Mouse (Mus musculus) embryonic facial prominence, embryonic 11.5 days (tissue): ENCODE data around the gene Fbxl8. TPM values are rescaled to one million over a fixed set of nuclear protein-coding genes. Genes with fewer than 3 reads are reported as not detected.
A peak's percentile ranks its signal among the peaks of the same experiment; 100 is the strongest.

ENCODE experiments used
- ATAC-seq: fragments of 200-750 bp; cut with Nextera tagmentation; replicated peaks from 2 replicates; pipeline ENCODE4 v1.8.0; 2017; ENCODE audit warnings: low read depth; ENCODE audit not compliant: insufficient number of reproducible peaks, low FRiP score, low TSS enrichment
- DNase-seq: peaks from one replicate; pipeline ENCODE4 v3.0.0-alpha.2; 2015; ENCODE audit warnings: low spot score
- H3K27ac ChIP-seq: fragments of 300-500 bp; sonication (generic); replicated peaks from 2 replicates; pipeline ENCODE4 v1.5.1; 2014; ENCODE audit warnings: mild to moderate bottlenecking, low read depth, low read length, control low read depth
- H3K27me3 ChIP-seq: fragments of 300-500 bp; sonication (generic); 2 replicates; pipeline ENCODE4 v1.6.1; 2014; ENCODE audit warnings: mild to moderate bottlenecking, low read length, moderate library complexity, mixed read lengths; ENCODE audit not compliant: control insufficient read depth, insufficient read depth
- H3K36me3 ChIP-seq: fragments of 300-500 bp; sonication (generic); replicated peaks from 2 replicates; pipeline ENCODE4 v1.6.1; 2014; ENCODE audit warnings: low read depth, mild to moderate bottlenecking, low read length, moderate library complexity, mixed read lengths; ENCODE audit not compliant: control insufficient read depth, insufficient read depth
- H3K4me1 ChIP-seq: fragments of 300-500 bp; sonication (generic); 2 replicates; pipeline ENCODE4 v1.6.1; 2014; ENCODE audit warnings: low read length, mixed read lengths; ENCODE audit not compliant: control insufficient read depth, insufficient read depth
- H3K4me2 ChIP-seq: fragments of 300-500 bp; sonication (generic); 2 replicates; pipeline ENCODE4 v1.6.1; 2014; ENCODE audit warnings: low read depth, mild to moderate bottlenecking, control low read depth, low read length, moderate library complexity
- H3K4me3 ChIP-seq: fragments of 300-500 bp; sonication (generic); 2 replicates; pipeline ENCODE4 v1.5.1; 2014; ENCODE audit warnings: low read depth, low read length, control low read depth
- H3K9ac ChIP-seq: fragments of 300-500 bp; sonication (generic); replicated peaks from 2 replicates; pipeline ENCODE4 v1.6.1; 2014; ENCODE audit warnings: mild to moderate bottlenecking, control low read depth, low read length
- H3K9me3 ChIP-seq: fragments of 300-500 bp; sonication (generic); replicated peaks from 2 replicates; pipeline ENCODE4 v1.6.1; 2016; ENCODE audit warnings: mild to moderate bottlenecking, low read length, inconsistent platforms, mixed read lengths; ENCODE audit not compliant: control insufficient read depth
- WGBS: fragments of 180-500 bp; shearing (Covaris S2); extraction: QIAGEN DNeasy Blood & Tissue Kit; methylation state at CpG from one replicate; pipeline ENCODE4 v1.1.7; 2014; 5-methylcytosine and 5-hydroxymethylcytosine counted together
- polyA plus RNA-seq: library from polyadenylated mRNA; unstranded; fragments of >200 nt; fragmentation: Nextera tagmentation; extraction: Ambion mirVana; gene quantifications from 2 replicates; pipeline ENCODE4 v1.2.1, GENCODE M21; 2014

The Fbxl8 gene
- polyA plus RNA-seq, 1 experiment from 2014 or later = 1.2 TPM

- Histone ChIP-seq H3K4me1 (no peaks in the 10 kb centered on the region), H3K27me3 (peaks cover 26% of the 10 kb centered on the region), H3K9ac (no peak overlapping the region), H3K36me3 (no peaks in the 10 kb centered on the region; the same call in 1 of the 2 replicates), H3K4me2 (no peak overlapping the region), H3K9me3 (no peaks in the 10 kb centered on the region), H3K4me3 (no peak overlapping the region), H3K27ac (no peak overlapping the region)
- no peak for ATAC-seq
- WGBS = 93% methylated on average over 4 of the region's 4 CpGs
- DNase-seq = no peak
Measured at GRCm38 (mm10) chr8:105282239-105282638, 17.8 kb downstream of the Fbxl8 start.

GRCm38 (mm10) chr8:105283074-105283473 is 18.6 kb downstream of the Fbxl8 start:
- Histone ChIP-seq H3K9ac (no peak overlapping the region), H3K36me3 (no peaks in the 10 kb centered on the region; the same call in 1 of the 2 replicates), H3K9me3 (no peaks in the 10 kb centered on the region), H3K4me2 (no peak overlapping the region), H3K4me3 (no peak overlapping the region), H3K27me3 (peaks cover 21% of the 10 kb centered on the region), H3K27ac (no peak overlapping the region), H3K4me1 (no peaks in the 10 kb centered on the region)
- no peak for ATAC-seq
- WGBS = 22% methylated on average over 23 of the region's 23 CpGs
- DNase-seq = peak; percentile 62

GRCm38 (mm10) chr8:105285514-105285913 is 21.1 kb downstream of the Fbxl8 start:
- DNase-seq (no peak), ATAC-seq (no peak)
- Histone ChIP-seq H3K4me3 (no peak overlapping the region), H3K27me3 (peaks cover 9% of the 10 kb centered on the region), H3K9ac (no peak overlapping the region), H3K27ac (no peak overlapping the region), H3K36me3 (no peaks in the 10 kb centered on the region; the same call in 1 of the 2 replicates), H3K9me3 (no peaks in the 10 kb centered on the region), H3K4me2 (no peak overlapping the region), H3K4me1 (peaks cover 5% of the 10 kb centered on the region; the same call in 1 of the 2 replicates)
- WGBS = 50% methylated on average over 12 of the region's 12 CpGs

GRCm38 (mm10) chr8:105286907-105287306 is 22.5 kb downstream of the Fbxl8 start:
- Histone ChIP-seq H3K9ac (no peak overlapping the region), H3K9me3 (no peaks in the 10 kb centered on the region), H3K4me1 (peaks cover 5% of the 10 kb centered on the region; the same call in 1 of the 2 replicates), H3K4me2 (no peak overlapping the region), H3K4me3 (no peak overlapping the region), H3K36me3 (no peaks in the 10 kb centered on the region), H3K27ac (no peak overlapping the region), H3K27me3 (peaks cover 12% of the 10 kb centered on the region)
- no peak for ATAC-seq
- no peak for DNase-seq
- 86% methylated on average over 4 of the region's 4 CpGs for WGBS

GRCm38 (mm10) chr8:105288231-105288630 is 23.8 kb downstream of the Fbxl8 start:
- WGBS = 89% methylated on average over 5 of the region's 5 CpGs
- Histone ChIP-seq H3K9me3 (no peaks in the 10 kb centered on the region), H3K4me1 (peaks cover 5% of the 10 kb centered on the region; the same call in 1 of the 2 replicates), H3K9ac (no peak overlapping the region; the same call in 1 of the 2 replicates), H3K27me3 (peaks cover 12% of the 10 kb centered on the region), H3K36me3 (no peaks in the 10 kb centered on the region), H3K27ac (no peak overlapping the region), H3K4me2 (peak overlapping the region; percentile 35), H3K4me3 (no peak overlapping the region)
- ATAC-seq (no peak), DNase-seq (no peak)

- H3K27me3 ChIP-seq = peaks cover 12% of the 10 kb centered on the region
- H3K4me1 ChIP-seq = peaks cover 5% of the 10 kb centered on the region; the same call in 1 of the 2 replicates
- peak overlapping the region; percentile 69 for H3K4me2 ChIP-seq
- DNase-seq (peak; percentile 97), ATAC-seq (peak; percentile 89)
- peak overlapping the region; percentile 74 for H3K9ac ChIP-seq
- no peaks in the 10 kb centered on the region for H3K9me3 ChIP-seq
- peak overlapping the region; percentile 47 for H3K4me3 ChIP-seq
- under 1% methylated on average over 53 of the region's 53 CpGs for WGBS
- no peaks in the 10 kb centered on the region for H3K36me3 ChIP-seq
- H3K27ac ChIP-seq = 0 out of 2 replicates have a peak overlapping the region, but pooled peaks have one; percentile 41
Measured at GRCm38 (mm10) chr8:105288958-105289732, 24.7 kb downstream of the Fbxl8 start.

GRCm38 (mm10) chr8:105289805-105290460 is 25.5 kb downstream of the Fbxl8 start, which contains the start of gene 4931428F04Rik:
Gene 4931428F04Rik (minus strand): TSS chr8:105289864.
- 2% methylated on average over 40 of the region's 43 CpGs for WGBS
- H3K9me3 ChIP-seq = no peaks in the 10 kb centered on the region
- peaks cover 12% of the 10 kb centered on the region for H3K27me3 ChIP-seq
- peak; percentile 67 for DNase-seq
- H3K4me3 ChIP-seq = peak within 1 kb of the TSS; percentile 47
- H3K36me3 ChIP-seq = no peaks in the 10 kb centered on the region
- H3K27ac ChIP-seq = 0 out of 2 replicates have a peak within 1 kb of the TSS, but pooled peaks have one; percentile 41
- peaks cover 5% of the 10 kb centered on the region; the same call in 1 of the 2 replicates for H3K4me1 ChIP-seq
- H3K9ac ChIP-seq = peak within 1 kb of the TSS; percentile 74
- peak; percentile 24 for ATAC-seq
- peak within 1 kb of the TSS; percentile 69 for H3K4me2 ChIP-seq
